Mouse (Mus musculus): Measurements from ENCODE around the gene Rarb. TPM values are rescaled to one million over a fixed set of nuclear protein-coding genes. Genes with fewer than 3 reads are reported as not detected.

Gene Rarb
- polyA plus RNA-seq, 1 experiment from 2014 or later = 2.2 TPM

GRCm38 (mm10) chr14:16497226-16497661 lies 321.7 kb downstream of the Rarb start:
- no peak overlapping the region for H3K4me3 ChIP-seq (ENCODE audit: low read depth, low read length)
- H3K9me3 ChIP-seq (ENCODE audit: low read length) = no peaks in the 10 kb centered on the region; the same call in 1 of the 2 replicates
- H3K27me3 ChIP-seq (ENCODE audit: insufficient read depth, low read length) = no peaks in the 10 kb centered on the region
- no peak overlapping the region for H3K9ac ChIP-seq (replicated peaks)
- 23% methylated on average over 2 of the region's 2 CpGs for WGBS (ENCODE audit: insufficient replicate concordance)
- no peak overlapping the region for H3K27ac ChIP-seq (ENCODE audit: low read depth)
- ATAC-seq = peak; percentile 62
- no peak for TF ChIP-seq EP300 (IDR thresholded peaks at IDR 0.05; ENCODE audit: low read depth)
- H3K4me1 ChIP-seq (ENCODE audit: insufficient read depth) = peaks cover 4% of the 10 kb centered on the region; the same call in 1 of the 2 replicates
- no peaks in the 10 kb centered on the region for H3K36me3 ChIP-seq (replicated peaks; ENCODE audit: insufficient read depth, low read length)
- H3K4me2 ChIP-seq (ENCODE audit: low read depth, low read length) = no peak overlapping the region
- no peak for DNase-seq

- no peaks in the 10 kb centered on the region for H3K36me3 ChIP-seq (replicated peaks; ENCODE audit: insufficient read depth, low read length)
- no peak overlapping the region for H3K27ac ChIP-seq (ENCODE audit: low read depth)
- no peaks in the 10 kb centered on the region for H3K9me3 ChIP-seq (ENCODE audit: low read length)
- DNase-seq = no peak
- TF ChIP-seq EP300 (IDR thresholded peaks at IDR 0.05; ENCODE audit: low read depth) (no peak), CTCF (IDR thresholded peaks at IDR 0.05; ENCODE audit: low read depth) (no peak)
- peaks cover 2% of the 10 kb centered on the region; the same call in 1 of the 2 replicates for H3K4me1 ChIP-seq (ENCODE audit: insufficient read depth)
- H3K27me3 ChIP-seq (ENCODE audit: insufficient read depth, low read length) = no peaks in the 10 kb centered on the region
- no peak overlapping the region for H3K4me3 ChIP-seq (ENCODE audit: low read depth, low read length)
- no peak overlapping the region for H3K4me2 ChIP-seq (ENCODE audit: low read depth, low read length)
- whole genome bisulfite sequencing (ENCODE audit: insufficient replicate concordance) = 59% methylated on average over 8 of the region's 8 CpGs
- H3K9ac ChIP-seq (replicated peaks) = no peak overlapping the region
- ATAC-seq = no peak
Observed at GRCm38 (mm10) chr14:16483656-16484380, 335.1 kb downstream of the Rarb start.

DNA sequence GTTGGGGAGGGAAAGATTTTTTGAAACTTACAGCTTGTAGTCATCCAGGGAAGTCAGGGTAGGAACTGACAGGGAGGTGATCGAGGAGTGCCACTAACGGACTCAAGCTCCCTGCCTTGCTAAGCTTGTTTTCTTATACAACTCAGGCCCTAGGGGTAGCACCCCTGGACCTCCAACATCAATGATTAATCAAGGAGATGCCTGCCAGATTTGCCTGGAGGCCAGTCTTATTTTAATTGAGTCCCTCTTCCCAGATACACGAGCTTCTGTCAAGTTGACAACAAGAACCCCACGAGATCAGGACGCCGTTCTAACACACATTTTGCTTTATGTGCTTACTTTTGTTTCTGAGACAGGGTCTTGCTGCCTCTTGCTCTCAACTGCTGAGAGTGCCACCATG lies 338.3 kb downstream of the Rarb start:
- ATAC-seq (no peak), DNase-seq (no peak)
- Histone ChIP-seq H3K9ac (replicated peaks) (no peak overlapping the region), H3K4me2 (ENCODE audit: low read depth, low read length) (no peak overlapping the region), H3K27me3 (ENCODE audit: insufficient read depth, low read length) (no peaks in the 10 kb centered on the region), H3K4me3 (ENCODE audit: low read depth, low read length) (no peak overlapping the region), H3K27ac (ENCODE audit: low read depth) (no peak overlapping the region), H3K9me3 (ENCODE audit: low read length) (no peaks in the 10 kb centered on the region), H3K4me1 (ENCODE audit: insufficient read depth) (peaks cover 2% of the 10 kb centered on the region; the same call in 1 of the 2 replicates), H3K36me3 (replicated peaks; ENCODE audit: insufficient read depth, low read length) (no peaks in the 10 kb centered on the region)
- WGBS (ENCODE audit: insufficient replicate concordance) = 61% methylated on average over 6 of the region's 6 CpGs
- TF ChIP-seq CTCF (IDR thresholded peaks at IDR 0.05; ENCODE audit: low read depth) = no peak
- no peak for TF ChIP-seq EP300 (IDR thresholded peaks at IDR 0.05; ENCODE audit: low read depth)

- H3K27ac ChIP-seq (ENCODE audit: low read depth) = peak overlapping the region; percentile 29; the same call in 1 of the 2 replicates
- TF ChIP-seq EP300 (IDR thresholded peaks at IDR 0.05; ENCODE audit: low read depth) = peak; percentile 65
- no peak for TF ChIP-seq CTCF (IDR thresholded peaks at IDR 0.05; ENCODE audit: low read depth)
- peaks cover 2% of the 10 kb centered on the region; the same call in 1 of the 2 replicates for H3K4me1 ChIP-seq (ENCODE audit: insufficient read depth)
- 55% methylated on average over 2 of the region's 2 CpGs for WGBS (ENCODE audit: insufficient replicate concordance)
- H3K4me3 ChIP-seq (ENCODE audit: low read depth, low read length) = no peak overlapping the region
- H3K4me2 ChIP-seq (ENCODE audit: low read depth, low read length) = no peak overlapping the region
- H3K9me3 ChIP-seq (ENCODE audit: low read length) = no peaks in the 10 kb centered on the region
- no peak overlapping the region for H3K9ac ChIP-seq (replicated peaks)
- H3K27me3 ChIP-seq (ENCODE audit: insufficient read depth, low read length) = no peaks in the 10 kb centered on the region
- ATAC-seq (peak; percentile 98), DNase-seq (peak; percentile 65)
- H3K36me3 ChIP-seq (replicated peaks; ENCODE audit: insufficient read depth, low read length) = no peaks in the 10 kb centered on the region
Observed at GRCm38 (mm10) chr14:16479521-16479920, 339.4 kb downstream of the Rarb start.

GRCm38 (mm10) chr14:16478606-16479323 lies 340.2 kb downstream of the Rarb start:
- peaks cover 2% of the 10 kb centered on the region; the same call in 1 of the 2 replicates for H3K4me1 ChIP-seq (ENCODE audit: insufficient read depth)
- 68% methylated on average over 1 of the region's 1 CpGs for WGBS (ENCODE audit: insufficient replicate concordance)

DNA sequence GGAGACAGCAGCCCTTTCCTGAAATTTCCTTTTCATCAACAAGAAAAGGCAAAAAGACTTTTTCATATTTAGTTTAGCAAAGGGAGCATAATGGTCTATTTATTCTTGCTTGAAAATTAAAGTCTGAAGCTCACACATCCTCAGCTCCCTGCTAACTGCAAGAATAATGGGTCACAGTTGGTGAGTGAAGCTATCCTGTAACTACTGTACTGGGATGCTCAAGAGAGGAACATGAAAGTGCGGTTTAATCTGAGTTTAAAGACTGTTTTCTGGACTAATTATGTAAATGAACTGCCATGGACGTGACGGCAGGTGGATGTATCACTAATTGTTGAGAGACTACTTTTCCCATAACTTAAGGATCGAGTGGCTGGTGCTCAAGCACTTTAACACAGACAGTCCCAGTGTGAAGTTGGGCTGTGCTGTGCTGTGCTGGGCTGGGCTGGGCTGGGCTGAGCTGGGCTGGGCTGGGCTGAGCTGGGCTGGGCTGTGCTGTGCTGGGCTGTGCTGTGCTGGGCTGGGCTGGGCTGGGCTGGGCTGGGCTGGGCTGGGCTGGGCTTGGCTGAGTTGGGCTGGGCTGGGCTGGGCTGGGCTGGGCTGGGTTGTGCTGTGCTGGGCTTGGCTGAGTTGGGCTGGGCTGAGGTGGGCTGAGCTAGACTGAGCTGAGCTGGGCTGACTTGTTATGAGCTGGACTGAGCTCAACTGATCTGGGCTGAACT lies 370.5 kb downstream of the Rarb start:
- no peaks in the 10 kb centered on the region for H3K36me3 ChIP-seq (replicated peaks; ENCODE audit: insufficient read depth, low read length)

More at GRCm38 (mm10) chr14:16478606-16479323, 340.2 kb downstream of the Rarb start:
- Histone ChIP-seq H3K9ac (replicated peaks) (no peak overlapping the region), H3K9me3 (ENCODE audit: low read length) (no peaks in the 10 kb centered on the region), H3K27me3 (ENCODE audit: insufficient read depth, low read length) (no peaks in the 10 kb centered on the region), H3K36me3 (replicated peaks; ENCODE audit: insufficient read depth, low read length) (no peaks in the 10 kb centered on the region), H3K4me2 (ENCODE audit: low read depth, low read length) (no peak overlapping the region), H3K27ac (ENCODE audit: low read depth) (0 out of 2 replicates have a peak overlapping the region, but pooled peaks have one; percentile 29), H3K4me3 (ENCODE audit: low read depth, low read length) (no peak overlapping the region)
- ATAC-seq (no peak), DNase-seq (no peak)
- no peak for TF ChIP-seq CTCF (IDR thresholded peaks at IDR 0.05; ENCODE audit: low read depth)
- no peak for TF ChIP-seq EP300 (IDR thresholded peaks at IDR 0.05; ENCODE audit: low read depth)

More for the DNA sequence above, 370.5 kb downstream of the Rarb start:
- H3K27ac ChIP-seq (ENCODE audit: low read depth) = no peak overlapping the region
- H3K4me1 ChIP-seq (ENCODE audit: insufficient read depth) = no peaks in the 10 kb centered on the region
- ATAC-seq = peak; percentile 81
- no peak overlapping the region for H3K9ac ChIP-seq (replicated peaks)
- TF ChIP-seq EP300 (IDR thresholded peaks at IDR 0.05; ENCODE audit: low read depth) (no peak), CTCF (IDR thresholded peaks at IDR 0.05; ENCODE audit: low read depth) (no peak)
- WGBS (ENCODE audit: insufficient replicate concordance) = 33% methylated on average over 4 of the region's 4 CpGs
- DNase-seq = peak; percentile 43
- H3K9me3 ChIP-seq (ENCODE audit: low read length) = no peaks in the 10 kb centered on the region
- H3K4me3 ChIP-seq (ENCODE audit: low read depth, low read length) = no peak overlapping the region
- H3K4me2 ChIP-seq (ENCODE audit: low read depth, low read length) = no peak overlapping the region
- no peaks in the 10 kb centered on the region for H3K27me3 ChIP-seq (ENCODE audit: insufficient read depth, low read length)
